Mouse (Mus musculus): ENCODE measurements around the gene Anks1b. TPM values are rescaled to one million over a fixed set of nuclear protein-coding genes. Genes with fewer than 3 reads are reported as not detected.

Gene Anks1b
- polyA plus RNA-seq, 1 experiment from 2014 or later, result 23.6 TPM

DNA sequence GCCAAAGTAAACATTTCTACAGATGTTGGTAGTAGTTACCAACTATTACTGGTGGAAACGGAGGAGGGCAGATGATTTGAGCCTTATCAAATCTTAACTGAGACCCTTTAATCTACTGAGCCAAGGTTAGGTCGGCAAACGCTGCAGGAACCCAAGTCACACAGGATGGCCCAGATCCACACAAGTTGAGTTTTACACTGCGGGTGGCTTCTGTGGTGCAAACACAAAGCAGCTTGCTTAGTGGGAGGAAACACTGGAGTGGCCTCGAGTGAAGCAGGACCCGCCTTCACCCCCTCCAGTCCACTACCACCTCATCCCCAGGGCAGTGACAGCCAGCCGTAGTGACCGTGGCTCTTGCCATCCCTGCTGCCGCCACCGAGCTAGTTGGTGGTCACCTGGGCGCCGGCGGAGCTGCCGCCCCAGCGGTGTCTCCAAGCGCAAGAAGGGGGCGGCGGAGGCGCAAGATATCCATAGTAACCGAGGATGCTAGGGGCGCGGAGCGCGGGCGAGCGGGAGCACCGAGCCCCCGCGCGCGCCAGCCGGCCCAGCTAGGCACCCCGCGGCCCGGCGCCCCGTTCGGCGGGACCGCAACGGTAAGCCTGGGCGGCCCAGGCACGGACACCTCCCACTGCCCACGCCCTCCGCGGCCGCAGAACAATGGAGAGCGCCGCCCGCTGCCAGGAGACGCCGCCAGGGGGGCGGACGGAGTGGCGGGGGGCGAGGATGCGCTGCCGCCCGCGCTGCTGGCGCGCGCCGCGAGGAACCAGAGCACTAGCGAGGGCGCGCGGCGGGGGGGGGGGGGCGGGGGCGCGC is 955.5 kb downstream of the Anks1b start:
- H3K9me3 ChIP-seq, result no peaks in the 10 kb centered on the region
- WGBS, result under 1% methylated on average over 49 of the region's 73 CpGs

DNA sequence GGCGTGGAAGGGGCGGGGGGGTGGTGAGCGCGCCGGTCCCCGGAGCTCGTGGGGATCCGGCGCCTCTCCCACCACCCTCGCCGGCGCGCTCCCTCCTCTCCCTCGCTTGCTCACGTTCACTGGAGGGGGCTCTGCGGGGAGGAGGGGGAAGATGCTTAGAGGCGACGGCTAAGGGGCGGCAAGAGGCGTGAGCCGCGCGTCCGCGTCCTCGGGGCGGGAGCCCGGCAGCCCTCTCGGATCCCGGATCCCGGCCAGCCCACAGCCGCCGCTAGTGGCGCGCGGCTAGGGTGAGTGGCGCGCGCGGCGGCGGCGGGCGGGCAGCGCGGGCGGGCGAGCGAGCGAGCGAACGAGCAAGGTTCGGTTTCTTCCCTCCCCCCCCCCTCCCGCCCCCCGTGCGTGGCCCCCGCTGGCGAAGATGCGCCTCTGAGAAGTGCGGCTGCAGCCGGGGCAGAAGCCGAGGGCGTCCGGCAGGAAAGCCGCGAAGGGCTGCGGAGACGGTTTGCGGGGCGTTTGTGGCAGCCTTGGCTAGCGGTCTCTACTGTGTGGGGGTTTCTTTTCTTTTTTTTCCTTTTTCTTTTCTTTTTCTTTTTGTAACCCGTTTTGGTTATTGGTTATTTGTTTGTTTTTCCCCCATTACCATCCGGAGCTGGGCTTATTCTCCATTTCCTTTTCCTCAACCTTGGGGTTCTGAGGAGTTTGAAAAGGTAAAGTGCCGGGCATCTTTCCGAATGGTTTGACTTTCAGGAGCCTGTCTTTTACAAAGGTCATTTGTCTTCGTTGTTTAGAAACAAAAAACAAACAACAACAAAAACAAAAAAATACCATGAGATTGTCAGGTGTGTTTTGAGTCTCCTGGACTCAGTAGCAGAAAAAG is 956.3 kb downstream of the Anks1b start:
- Histone ChIP-seq H3K27ac (peak overlapping the region; percentile 77), H3K4me1 (peaks cover 18% of the 10 kb centered on the region), H3K9ac (peak overlapping the region; percentile 71), H3K9me3 (no peaks in the 10 kb centered on the region), H3K27me3 (peaks cover 71% of the 10 kb centered on the region), H3K4me2 (peak overlapping the region; percentile 81), H3K4me3 (replicated peaks) (peak overlapping the region; percentile 63), H3K36me3 (replicated peaks) (no peaks in the 10 kb centered on the region)
- peak; percentile 86 for ATAC-seq (ENCODE audit: low FRiP score)
- WGBS, result under 1% methylated on average over 38 of the region's 76 CpGs

More for the DNA sequence above, 955.5 kb downstream of the Anks1b start:
- H3K36me3 ChIP-seq (replicated peaks), result no peaks in the 10 kb centered on the region
- peaks cover 18% of the 10 kb centered on the region for H3K4me1 ChIP-seq
- peaks cover 71% of the 10 kb centered on the region for H3K27me3 ChIP-seq
- peak; percentile 87 for ATAC-seq (ENCODE audit: low FRiP score)
- H3K27ac ChIP-seq, result peak overlapping the region; percentile 77
- H3K4me2 ChIP-seq, result peak overlapping the region; percentile 81
- H3K4me3 ChIP-seq (replicated peaks), result peak overlapping the region; percentile 63
- H3K9ac ChIP-seq, result peak overlapping the region; percentile 71

DNA sequence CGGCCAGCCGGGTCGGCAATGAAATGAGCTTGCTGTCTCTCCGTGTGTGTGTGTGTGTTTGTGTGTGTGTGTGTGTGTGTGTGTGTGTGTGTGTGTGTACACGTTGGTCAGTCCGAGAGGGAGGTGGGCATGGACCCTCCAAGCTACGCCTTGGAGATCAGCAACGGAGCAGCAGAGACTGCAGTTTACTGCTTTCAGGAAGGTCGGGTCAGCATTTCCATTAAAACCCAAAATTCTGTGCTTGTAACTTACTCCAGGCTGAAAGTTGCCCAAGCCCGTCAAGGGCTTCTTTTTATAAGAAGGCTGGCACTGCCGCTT is 956.9 kb downstream of the Anks1b start:
- no peaks in the 10 kb centered on the region for H3K9me3 ChIP-seq
- H3K27me3 ChIP-seq, result peaks cover 71% of the 10 kb centered on the region
- peak overlapping the region; percentile 81 for H3K4me2 ChIP-seq
- ATAC-seq (ENCODE audit: low FRiP score), result no peak
- peak overlapping the region; percentile 71 for H3K9ac ChIP-seq
- peaks cover 18% of the 10 kb centered on the region for H3K4me1 ChIP-seq
- under 1% methylated on average over 11 of the region's 11 CpGs for WGBS
- no peak overlapping the region for H3K27ac ChIP-seq
- no peaks in the 10 kb centered on the region for H3K36me3 ChIP-seq (replicated peaks)
- peak overlapping the region; percentile 63 for H3K4me3 ChIP-seq (replicated peaks)

DNA sequence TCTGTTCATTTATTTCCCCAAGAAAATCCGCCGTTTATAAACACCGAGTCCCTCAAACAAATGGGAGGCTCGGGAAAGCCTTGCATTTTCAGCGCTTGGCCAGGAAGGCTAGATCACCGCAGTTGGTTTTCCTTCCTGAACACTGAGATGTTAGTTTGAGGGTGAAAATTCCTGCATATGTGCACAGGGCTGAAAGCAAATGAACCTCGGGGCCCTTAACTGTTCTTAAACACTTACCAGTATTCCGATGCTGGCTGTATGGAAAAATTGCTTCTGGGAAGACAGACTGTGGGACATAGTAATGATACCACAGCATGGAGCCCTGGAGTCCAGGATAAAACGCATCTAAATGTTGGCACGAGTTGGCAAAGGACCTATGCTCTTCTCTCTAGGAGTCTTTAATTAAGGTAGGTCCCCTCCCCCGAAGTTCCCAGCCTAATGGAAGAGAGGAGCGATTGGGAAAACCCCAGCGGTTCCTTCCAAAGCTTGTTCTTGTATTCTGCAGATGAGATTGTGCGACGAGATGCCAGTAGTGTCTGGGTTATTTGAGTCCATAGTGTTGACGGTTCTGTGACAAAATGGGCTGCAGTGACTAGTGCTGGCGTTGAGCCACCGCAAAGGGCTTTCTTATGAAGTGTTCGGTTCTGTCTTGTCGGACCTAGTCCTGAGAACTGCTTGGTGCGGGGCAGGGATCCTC is 957.4 kb downstream of the Anks1b start:
- peak overlapping the region; percentile 81 for H3K4me2 ChIP-seq
- no peaks in the 10 kb centered on the region for H3K36me3 ChIP-seq (replicated peaks)
- H3K27ac ChIP-seq, result no peak overlapping the region
- peaks cover 18% of the 10 kb centered on the region for H3K4me1 ChIP-seq
- peak overlapping the region; percentile 71 for H3K9ac ChIP-seq
- H3K9me3 ChIP-seq, result no peaks in the 10 kb centered on the region
- 3% methylated on average over 21 of the region's 21 CpGs for WGBS
- peaks cover 66% of the 10 kb centered on the region for H3K27me3 ChIP-seq
- no peak for ATAC-seq (ENCODE audit: low FRiP score)
- peak overlapping the region; percentile 63 for H3K4me3 ChIP-seq (replicated peaks)

DNA sequence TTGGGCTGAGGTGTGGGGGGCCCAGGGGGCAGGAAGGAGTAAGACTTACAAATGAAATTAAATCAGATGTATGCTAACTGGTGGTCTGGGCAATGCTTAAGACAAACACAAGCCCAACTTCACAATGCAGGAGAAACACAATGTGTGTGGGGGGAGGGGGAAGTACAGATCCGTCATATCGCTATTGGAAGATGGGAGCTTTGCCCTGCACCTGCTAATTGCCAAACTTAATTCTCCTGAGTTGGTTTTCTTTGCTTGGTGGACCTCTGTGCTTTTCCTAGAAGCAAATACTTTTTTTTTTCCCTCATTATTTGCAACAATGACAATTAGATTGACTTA is 957.9 kb downstream of the Anks1b start:
- no peak overlapping the region for H3K27ac ChIP-seq
- H3K4me1 ChIP-seq, result peaks cover 18% of the 10 kb centered on the region
- no peak overlapping the region for H3K9ac ChIP-seq
- WGBS, result 2% methylated on average over 2 of the region's 2 CpGs
- peaks cover 65% of the 10 kb centered on the region for H3K27me3 ChIP-seq
- no peak for ATAC-seq (ENCODE audit: low FRiP score)
- peak overlapping the region; percentile 81 for H3K4me2 ChIP-seq
- H3K36me3 ChIP-seq (replicated peaks), result no peaks in the 10 kb centered on the region
- H3K9me3 ChIP-seq, result no peaks in the 10 kb centered on the region
- H3K4me3 ChIP-seq (replicated peaks), result peak overlapping the region; percentile 63

DNA sequence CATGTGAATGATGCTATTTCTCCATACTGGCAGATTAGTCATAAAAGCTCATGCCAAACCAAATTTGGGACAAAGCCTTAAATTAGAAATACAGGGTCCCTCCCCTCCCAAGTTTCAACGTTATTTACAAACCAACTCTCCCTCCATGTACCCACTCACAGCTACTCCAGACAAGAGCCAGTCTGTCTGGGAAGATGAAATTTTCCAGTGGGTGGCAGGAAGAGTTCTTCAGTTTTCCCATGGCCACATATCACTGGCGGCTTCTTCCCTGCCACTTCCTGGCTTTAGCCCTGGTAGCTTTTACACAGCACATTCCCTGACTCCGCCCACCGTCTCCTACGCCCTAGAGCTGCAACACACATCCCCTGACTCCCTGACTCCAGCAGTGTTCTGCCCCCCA is 961.0 kb downstream of the Anks1b start:
- Histone ChIP-seq H3K36me3 (replicated peaks) (no peaks in the 10 kb centered on the region), H3K27ac (no peak overlapping the region), H3K9ac (no peak overlapping the region), H3K4me3 (replicated peaks) (no peak overlapping the region), H3K27me3 (peaks cover 35% of the 10 kb centered on the region), H3K4me2 (no peak overlapping the region), H3K9me3 (no peaks in the 10 kb centered on the region), H3K4me1 (peaks cover 14% of the 10 kb centered on the region)
- 38% methylated on average over 5 of the region's 5 CpGs for WGBS
- ATAC-seq (ENCODE audit: low FRiP score), result no peak

DNA sequence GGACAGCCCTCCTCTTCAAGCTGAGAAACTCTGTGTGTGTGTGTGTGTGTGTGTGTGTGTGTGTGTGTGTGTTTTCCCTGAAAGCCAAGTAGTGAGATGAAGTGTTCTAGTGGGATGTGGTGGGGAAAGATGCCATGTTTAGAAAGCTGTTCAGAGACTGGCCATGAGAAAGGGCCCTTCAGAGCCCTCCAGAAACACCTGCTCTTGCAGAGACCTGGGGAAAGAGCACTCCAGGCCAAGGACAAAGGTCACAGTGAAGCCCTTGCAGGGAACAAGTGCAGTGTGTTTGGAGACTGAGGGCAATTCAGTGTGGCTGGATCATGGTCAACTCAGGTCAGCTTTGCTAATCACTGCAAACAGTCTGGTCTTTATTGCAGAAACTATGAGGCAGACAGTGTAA is 961.9 kb downstream of the Anks1b start:
- no peak overlapping the region for H3K9ac ChIP-seq
- H3K27me3 ChIP-seq, result peaks cover 26% of the 10 kb centered on the region
- H3K36me3 ChIP-seq (replicated peaks), result no peaks in the 10 kb centered on the region
- no peaks in the 10 kb centered on the region for H3K9me3 ChIP-seq
- H3K4me1 ChIP-seq, result peaks cover 10% of the 10 kb centered on the region
- no peak overlapping the region for H3K4me2 ChIP-seq
- no peak overlapping the region for H3K4me3 ChIP-seq (replicated peaks)
- H3K27ac ChIP-seq, result no peak overlapping the region
- no peak for ATAC-seq (ENCODE audit: low FRiP score)

DNA sequence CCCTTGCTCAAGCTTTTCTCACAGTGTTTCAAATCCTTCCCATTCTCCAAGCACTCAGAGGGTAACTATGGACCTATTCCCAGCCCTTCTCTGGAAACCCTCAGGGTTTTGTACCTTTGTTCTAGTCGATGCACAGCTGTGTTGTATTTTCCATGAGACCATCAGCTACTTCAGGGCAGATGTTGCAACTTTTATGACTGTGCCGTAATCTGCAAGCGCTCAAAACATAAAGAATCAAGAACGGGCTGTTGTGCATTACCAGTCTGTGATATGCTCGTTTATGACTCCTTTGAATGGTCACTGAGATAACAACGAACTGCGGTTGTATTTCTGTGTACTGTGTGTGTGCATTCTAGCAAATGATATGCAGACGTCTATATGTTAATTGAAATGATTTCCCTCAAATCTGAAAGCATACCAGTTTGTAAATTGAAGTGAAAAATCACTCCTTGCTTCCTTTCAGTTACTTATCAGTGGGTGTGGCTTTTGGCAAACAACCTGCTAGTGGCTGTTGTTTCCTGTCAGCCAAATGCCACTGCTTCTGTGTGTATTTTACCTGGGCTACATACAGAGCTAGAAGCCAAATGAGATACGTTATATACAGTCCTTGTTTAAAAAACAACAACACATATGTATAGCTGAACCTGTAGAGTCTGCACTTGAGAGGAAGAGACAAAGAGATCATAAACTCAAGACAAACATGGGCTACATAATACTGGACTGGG is 966.5 kb downstream of the Anks1b start:
- Histone ChIP-seq H3K4me1 (no peaks in the 10 kb centered on the region), H3K4me2 (no peak overlapping the region), H3K27ac (no peak overlapping the region), H3K4me3 (replicated peaks) (no peak overlapping the region), H3K36me3 (replicated peaks) (no peaks in the 10 kb centered on the region), H3K27me3 (no peaks in the 10 kb centered on the region), H3K9ac (no peak overlapping the region), H3K9me3 (0 out of 2 replicates have a peak, but pooled peaks cover 7% of the 10 kb centered on the region)
- 87% methylated on average over 9 of the region's 9 CpGs for WGBS
- no peak for ATAC-seq (ENCODE audit: low FRiP score)

DNA sequence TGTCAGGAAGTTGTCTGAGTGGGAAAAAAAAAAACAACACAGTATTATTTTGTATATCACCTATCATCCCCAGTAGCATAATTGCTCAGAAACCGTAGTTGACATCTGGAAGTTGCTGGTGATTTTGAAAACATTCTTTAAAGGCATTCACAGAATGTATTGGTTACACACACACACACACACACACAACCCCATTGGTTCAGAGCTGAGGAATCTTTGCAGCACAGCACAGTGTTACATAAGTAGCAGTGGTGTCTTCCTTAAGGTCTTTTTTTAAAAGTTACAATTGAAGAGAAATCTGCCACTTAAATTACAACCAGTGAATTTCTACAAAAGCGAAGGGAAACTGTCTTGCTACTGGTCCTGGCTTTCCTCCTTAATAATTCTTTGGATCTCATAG is 969.1 kb downstream of the Anks1b start:
- Histone ChIP-seq H3K4me3 (replicated peaks) (no peak overlapping the region), H3K4me2 (no peak overlapping the region), H3K9me3 (0 out of 2 replicates have a peak, but pooled peaks cover 7% of the 10 kb centered on the region), H3K27me3 (no peaks in the 10 kb centered on the region), H3K36me3 (replicated peaks) (no peaks in the 10 kb centered on the region), H3K4me1 (no peaks in the 10 kb centered on the region), H3K27ac (no peak overlapping the region), H3K9ac (no peak overlapping the region)
- no peak for ATAC-seq (ENCODE audit: low FRiP score)
- WGBS, result 85% methylated on average over 2 of the region's 2 CpGs

DNA sequence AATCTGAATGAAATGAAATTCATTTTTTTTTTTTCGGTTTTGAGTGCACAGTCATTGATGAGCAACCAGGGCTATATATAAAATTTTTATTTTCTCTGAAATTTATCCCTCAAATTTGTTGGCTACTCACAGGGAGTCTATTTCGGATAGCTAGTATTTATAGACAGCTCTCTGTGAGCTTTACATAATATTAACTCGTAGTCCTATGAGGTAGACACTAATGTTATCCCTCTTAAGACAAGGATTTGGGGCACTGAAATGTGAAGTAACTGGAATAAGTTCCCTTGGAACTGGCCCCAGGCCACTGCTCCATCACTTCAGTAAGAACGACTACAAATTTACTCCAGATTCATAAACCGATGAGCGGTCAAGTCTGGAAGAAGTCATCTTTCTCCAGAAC is 977.8 kb downstream of the Anks1b start:
- H3K4me2 ChIP-seq, result no peak overlapping the region
- H3K27ac ChIP-seq, result no peak overlapping the region
- H3K4me3 ChIP-seq (replicated peaks), result no peak overlapping the region
- no peaks in the 10 kb centered on the region for H3K36me3 ChIP-seq (replicated peaks)
- 89% methylated on average over 6 of the region's 6 CpGs for WGBS
- ATAC-seq (ENCODE audit: low FRiP score), result no peak
- H3K9ac ChIP-seq, result no peak overlapping the region
- no peaks in the 10 kb centered on the region for H3K9me3 ChIP-seq
- no peaks in the 10 kb centered on the region for H3K4me1 ChIP-seq
- H3K27me3 ChIP-seq, result no peaks in the 10 kb centered on the region

DNA sequence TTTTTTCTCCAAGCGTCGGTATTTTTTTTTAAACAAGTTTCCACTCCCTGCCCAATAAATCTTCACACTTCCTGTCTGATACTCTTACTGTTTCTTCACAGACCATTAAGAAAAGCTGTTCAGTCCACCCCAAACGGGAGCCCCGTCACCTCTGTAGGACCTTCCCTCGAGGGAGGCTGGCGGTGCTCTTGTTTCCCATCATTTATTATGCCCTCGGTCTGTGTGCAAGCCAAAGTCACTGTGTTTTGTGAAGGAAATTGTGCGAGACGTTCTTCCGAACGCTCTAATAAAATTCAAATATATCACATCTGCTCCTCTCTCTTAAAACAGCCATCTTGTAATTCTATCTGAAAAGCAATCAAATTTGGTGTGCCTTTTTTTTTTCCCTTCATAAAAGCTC is 978.7 kb downstream of the Anks1b start:
- Histone ChIP-seq H3K36me3 (replicated peaks) (no peaks in the 10 kb centered on the region), H3K4me3 (replicated peaks) (no peak overlapping the region), H3K27ac (no peak overlapping the region), H3K9me3 (no peaks in the 10 kb centered on the region), H3K27me3 (no peaks in the 10 kb centered on the region), H3K9ac (no peak overlapping the region), H3K4me2 (no peak overlapping the region), H3K4me1 (no peaks in the 10 kb centered on the region)
- ATAC-seq (ENCODE audit: low FRiP score), result no peak
- 85% methylated on average over 11 of the region's 11 CpGs for WGBS

DNA sequence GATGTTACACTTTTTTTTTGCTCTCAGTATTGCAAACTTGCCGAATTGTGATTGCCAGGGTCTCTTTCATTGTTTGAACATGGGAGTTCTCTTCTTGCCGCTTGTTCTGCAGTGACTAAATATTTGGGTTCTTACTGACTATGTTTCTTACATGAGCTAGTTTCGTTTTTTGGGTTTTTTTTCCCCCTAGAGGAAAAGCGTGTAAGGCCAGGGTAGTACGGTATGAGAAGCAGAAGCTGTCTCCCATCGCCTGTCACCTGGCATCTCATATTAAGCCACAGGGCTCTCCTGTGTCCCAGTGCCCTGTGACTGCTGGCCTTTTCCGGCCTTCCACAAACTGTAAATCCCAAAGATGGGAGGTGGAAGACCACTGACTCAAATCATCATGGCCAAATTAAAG is 979.1 kb downstream of the Anks1b start:
- no peak for ATAC-seq (ENCODE audit: low FRiP score)
- H3K36me3 ChIP-seq (replicated peaks), result no peaks in the 10 kb centered on the region
- H3K4me1 ChIP-seq, result no peaks in the 10 kb centered on the region
- no peak overlapping the region for H3K4me2 ChIP-seq
- H3K9ac ChIP-seq, result no peak overlapping the region
- H3K27me3 ChIP-seq, result no peaks in the 10 kb centered on the region
- no peak overlapping the region for H3K4me3 ChIP-seq (replicated peaks)
- no peak overlapping the region for H3K27ac ChIP-seq
- 90% methylated on average over 7 of the region's 7 CpGs for WGBS
- H3K9me3 ChIP-seq, result no peaks in the 10 kb centered on the region
